Mouse (Mus musculus): ENCODE results near the gene Akap13. TPM values are rescaled to one million over a fixed set of nuclear protein-coding genes. Genes with fewer than 3 reads are reported as not detected.
A peak's percentile ranks its signal among the peaks of the same experiment; 100 is the strongest.

Gene Akap13
- total and polyA plus RNA-seq, 3 experiments: 11.4 to 32.5 (median 27.7) TPM

- peaks cover 3% of the 10 kb centered on the region; the same call in 1 of the 2 replicates for H3K79me2 ChIP-seq (replicated peaks; ENCODE audit: control insufficient read depth, extremely low read depth, insufficient read depth, poor library complexity, severe bottlenecking)
- no peak overlapping the region for H3K9ac ChIP-seq (ENCODE audit: insufficient read depth, low read depth)
- H3K36me3 ChIP-seq (replicated peaks in 1 of 2; ENCODE audit: control insufficient read depth in 1 of 2, insufficient read depth in 1 of 2, low read length in 1 of 2): no peaks in the 10 kb centered on the region
- H3K4me3 ChIP-seq (replicated peaks in 1 of 3; ENCODE audit: low read depth in 2 of 3, low read length in 2 of 3, poor library complexity in 1 of 3): no peak overlapping the region
- peaks cover 0 to 11% of the 10 kb centered on the region in 2 experiments; a peak in 2 of 4 replicates for H3K4me1 ChIP-seq (ENCODE audit: control insufficient read depth in 1 of 2, insufficient read depth in 2 of 2)
- dilution Hi-C loops (cut with MboI; ENCODE audit: extremely low pct_ligation_motif_present, extremely low pct_unique_long_range_greater_than_20kb, low sequenced_read_pairs): no loop called here
- in situ Hi-C loops (cut with MboI; ENCODE audit: low pct_ligation_motif_present, low pct_unique_long_range_greater_than_20kb, low sequenced_read_pairs): no loop called here
- no peak for DNase-seq (ENCODE audit: extremely low read depth)
- TF ChIP-seq TCF12 (IDR thresholded peaks at IDR 0.05; ENCODE audit: low read depth, low read length) (no peak), USF1 (IDR thresholded peaks at IDR 0.05; ENCODE audit: low read depth, low read length) (no peak), JUN (IDR thresholded peaks at IDR 0.05; ENCODE audit: insufficient read depth, low read depth, low read length) (no peak), HCFC1 (IDR thresholded peaks at IDR 0.05; ENCODE audit: low read depth, low read length) (no peak), JUND (conservative IDR thresholded peaks at IDR 0.05; ENCODE audit: low read depth, low read length) (no peak)
- no peak overlapping the region for H3K27ac ChIP-seq (ENCODE audit: insufficient read depth, low read depth)
- no peaks in the 10 kb centered on the region for H3K9me3 ChIP-seq (replicated peaks; ENCODE audit: low read length)
- no peaks in the 10 kb centered on the region for H3K27me3 ChIP-seq (replicated peaks)
- no peak overlapping the region for H3K4me2 ChIP-seq (ENCODE audit: insufficient read depth, low read depth, poor library complexity, severe bottlenecking)
Observed at GRCm38 (mm10) chr7:75521199-75521598, 65.9 kb downstream of the Akap13 start.

- TF ChIP-seq SMC3 (IDR thresholded peaks at IDR 0.05; ENCODE audit: low read depth, low read length): peak; percentile 30
- TF ChIP-seq USF1 (IDR thresholded peaks at IDR 0.05; ENCODE audit: low read depth, low read length): no peak
- TF ChIP-seq TCF12 (IDR thresholded peaks at IDR 0.05; ENCODE audit: low read depth, low read length): no peak
- no peak for TF ChIP-seq UBTF (IDR thresholded peaks at IDR 0.05; ENCODE audit: low read depth, low read length)
- TF ChIP-seq RAD21 (IDR thresholded peaks at IDR 0.05; ENCODE audit: low read depth, low read length): peak; percentile 44
- TF ChIP-seq ELF1 (IDR thresholded peaks at IDR 0.05; ENCODE audit: low read depth, low read length): no peak
- TF ChIP-seq CTCF (conservative IDR thresholded peaks at IDR 0.05 in 1 of 2, IDR thresholded peaks at IDR 0.05 in 1 of 2; ENCODE audit: low read depth in 2 of 2, low read length in 2 of 2): peak in 1 of 2 experiments; percentile 44; a peak in 1 of 4 replicates
- dilution Hi-C loops (cut with MboI; ENCODE audit: extremely low pct_ligation_motif_present, extremely low pct_unique_long_range_greater_than_20kb, low sequenced_read_pairs): no loop called here
- no peak overlapping the region for H3K9ac ChIP-seq (ENCODE audit: insufficient read depth, low read depth)
Observed at GRCm38 (mm10) chr7:75522226-75522625, 66.9 kb downstream of the Akap13 start.

GRCm38 (mm10) chr7:75524789-75525569, 69.6 kb downstream of the Akap13 start:
- no peak for DNase-seq (ENCODE audit: extremely low read depth)
- Histone ChIP-seq H3K4me2 (ENCODE audit: insufficient read depth, low read depth, poor library complexity, severe bottlenecking) (no peak overlapping the region), H3K79me2 (replicated peaks; ENCODE audit: control insufficient read depth, extremely low read depth, insufficient read depth, poor library complexity, severe bottlenecking) (peaks cover 3% of the 10 kb centered on the region; the same call in 1 of the 2 replicates), H3K9ac (ENCODE audit: insufficient read depth, low read depth) (no peak overlapping the region), H3K27ac (ENCODE audit: insufficient read depth, low read depth) (no peak overlapping the region), H3K4me1 (ENCODE audit: control insufficient read depth in 1 of 2, insufficient read depth in 2 of 2) (peaks cover 5 to 30% of the 10 kb centered on the region in 2 experiments; a peak in 3 of 4 replicates), H3K4me3 (replicated peaks in 1 of 3; ENCODE audit: low read depth in 2 of 3, low read length in 2 of 3, poor library complexity in 1 of 3) (no peak overlapping the region), H3K36me3 (replicated peaks in 1 of 2; ENCODE audit: control insufficient read depth in 1 of 2, insufficient read depth in 1 of 2, low read length in 1 of 2) (no peaks in the 10 kb centered on the region), H3K27me3 (replicated peaks) (no peaks in the 10 kb centered on the region), H3K9me3 (replicated peaks; ENCODE audit: low read length) (no peaks in the 10 kb centered on the region)
- no peak for TF ChIP-seq POLR2AphosphoS2 (IDR thresholded peaks at IDR 0.05; ENCODE audit: low read depth, low read length)
- TF ChIP-seq SMC3 (IDR thresholded peaks at IDR 0.05; ENCODE audit: low read depth, low read length): no peak
- TF ChIP-seq NRF1 (IDR thresholded peaks at IDR 0.05; ENCODE audit: low read depth, low read length): no peak
- TF ChIP-seq NELFE (IDR thresholded peaks at IDR 0.05; ENCODE audit: low read depth, low read length): no peak
- TF ChIP-seq CHD2 (IDR thresholded peaks at IDR 0.05; ENCODE audit: low read length): no peak
- no peak for TF ChIP-seq TCF12 (IDR thresholded peaks at IDR 0.05; ENCODE audit: low read depth, low read length)
- no peak for TF ChIP-seq E2F4 (IDR thresholded peaks at IDR 0.05; ENCODE audit: insufficient replicate concordance, low read depth, low read length)
- TF ChIP-seq USF1 (IDR thresholded peaks at IDR 0.05; ENCODE audit: low read depth, low read length): no peak
- no peak for TF ChIP-seq CTCF (conservative IDR thresholded peaks at IDR 0.05 in 1 of 2, IDR thresholded peaks at IDR 0.05 in 1 of 2; ENCODE audit: low read depth in 2 of 2, low read length in 2 of 2)
- TF ChIP-seq JUN (IDR thresholded peaks at IDR 0.05; ENCODE audit: insufficient read depth, low read depth, low read length): no peak
- TF ChIP-seq MAZ (IDR thresholded peaks at IDR 0.05; ENCODE audit: low read depth, low read length): no peak
- TF ChIP-seq MAFK (IDR thresholded peaks at IDR 0.05; ENCODE audit: insufficient replicate concordance, low read length): no peak
- no peak for TF ChIP-seq USF2 (conservative IDR thresholded peaks at IDR 0.05; ENCODE audit: low read depth, low read length)
- dilution Hi-C loops (cut with MboI; ENCODE audit: extremely low pct_ligation_motif_present, extremely low pct_unique_long_range_greater_than_20kb, low sequenced_read_pairs) (no loop called here), in situ Hi-C loops (cut with MboI; ENCODE audit: low pct_ligation_motif_present, low pct_unique_long_range_greater_than_20kb, low sequenced_read_pairs) (no loop called here)

More at GRCm38 (mm10) chr7:75522226-75522625, 66.9 kb downstream of the Akap13 start:
- in situ Hi-C loops (cut with MboI; ENCODE audit: low pct_ligation_motif_present, low pct_unique_long_range_greater_than_20kb, low sequenced_read_pairs): no loop called here
- no peaks in the 10 kb centered on the region for H3K27me3 ChIP-seq (replicated peaks)
- no peaks in the 10 kb centered on the region for H3K36me3 ChIP-seq (replicated peaks in 1 of 2; ENCODE audit: control insufficient read depth in 1 of 2, insufficient read depth in 1 of 2, low read length in 1 of 2)
- no peak for DNase-seq (ENCODE audit: extremely low read depth)
- no peak overlapping the region for H3K27ac ChIP-seq (ENCODE audit: insufficient read depth, low read depth)
- H3K79me2 ChIP-seq (replicated peaks; ENCODE audit: control insufficient read depth, extremely low read depth, insufficient read depth, poor library complexity, severe bottlenecking): peaks cover 3% of the 10 kb centered on the region; the same call in 1 of the 2 replicates
- H3K4me3 ChIP-seq (replicated peaks in 1 of 3; ENCODE audit: low read depth in 2 of 3, low read length in 2 of 3, poor library complexity in 1 of 3): no peak overlapping the region
- no peaks in the 10 kb centered on the region for H3K9me3 ChIP-seq (replicated peaks; ENCODE audit: low read length)
- no peak overlapping the region for H3K4me2 ChIP-seq (ENCODE audit: insufficient read depth, low read depth, poor library complexity, severe bottlenecking)
- H3K4me1 ChIP-seq (ENCODE audit: control insufficient read depth in 1 of 2, insufficient read depth in 2 of 2): peaks cover 0 to 9% of the 10 kb centered on the region in 2 experiments; a peak in 2 of 4 replicates
